Mouse (Mus musculus): ENCODE measurements at regions not wholly inside any gene's neighbourhood (a gene's known extent, or its start where the extent isn't known, plus 50 kb on each side); places are given as distances from the start of the nearest gene placed in this dataset.

DNA sequence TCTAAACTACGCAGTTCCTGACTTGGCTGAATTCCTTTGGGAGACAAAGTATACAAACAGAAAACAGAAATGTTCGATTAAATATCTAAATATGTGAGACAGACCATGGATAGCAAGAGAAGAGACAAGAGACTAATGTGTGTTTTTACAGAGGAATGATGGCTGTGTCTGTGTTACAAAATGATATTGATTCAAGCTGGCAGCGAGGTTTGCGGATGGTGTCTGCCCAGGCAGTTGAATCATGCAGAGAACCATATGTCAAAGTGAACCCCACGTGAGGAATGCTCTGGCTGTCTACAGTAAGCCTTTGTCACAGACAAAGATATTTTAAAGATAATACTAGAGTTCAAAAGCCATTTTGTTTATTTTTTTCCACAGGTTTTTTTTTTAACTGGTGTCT lies 320.2 kb downstream of the Grxcr1 start:
- TF ChIP-seq CTCF (IDR thresholded peaks at IDR 0.05; ENCODE audit: borderline replicate concordance, insufficient read depth, low read depth, low read length) (no peak), POLR2A (IDR thresholded peaks at IDR 0.05; ENCODE audit: borderline replicate concordance, insufficient read depth, low read length) (no peak)

All from cerebellum, adult 2 months (tissue).